Mouse (Mus musculus) cerebellum, adult 2 months (tissue): Measurements from ENCODE around the gene Shb.

Experiments used
- CTCF ChIP-seq: fragments of 200-500 bp; IDR thresholded peaks from 2 replicates; pipeline ENCODE4 v1.5.1; 2011; ENCODE audit warnings: low read depth, mild to moderate bottlenecking, control low read depth, low read length, moderate library complexity, borderline replicate concordance; ENCODE audit not compliant: insufficient read depth
- POLR2A ChIP-seq: fragments of 200-500 bp; IDR thresholded peaks from 2 replicates; pipeline ENCODE4 v1.6.1; 2011; ENCODE audit warnings: low read length, control low read depth, borderline replicate concordance; ENCODE audit not compliant: insufficient read depth

GRCm38 (mm10) chr4:45409270-45409669, 123.0 kb downstream of the Shb start:
- TF ChIP-seq CTCF, result no peak; the same call in 1 of the 2 replicates
- peak; percentile 28; the same call in 1 of the 2 replicates for TF ChIP-seq POLR2A
